Mouse (Mus musculus) bone marrow macrophage, adult 2 months (primary cell): ENCODE results near the gene Wdfy4. TPM values are rescaled to one million over a fixed set of nuclear protein-coding genes. Genes with fewer than 3 reads are reported as not detected.

Experiments used
- H3K27ac ChIP-seq: 2 replicates; pipeline ENCODE4 v1.5.1; 2012; ENCODE audit warnings: low read depth, low read length; ENCODE audit not compliant: insufficient read depth
- H3K4me1 ChIP-seq: 2 replicates; pipeline ENCODE4 v1.6.1; 2012; ENCODE audit warnings: low read length; ENCODE audit not compliant: control insufficient read depth, insufficient read depth
- H3K4me3 ChIP-seq: 2 replicates; pipeline ENCODE4 v1.5.1; 2012; ENCODE audit warnings: mild to moderate bottlenecking, low read length, moderate library complexity; ENCODE audit not compliant: insufficient read depth
- CTCF ChIP-seq: IDR thresholded peaks from 2 replicates; pipeline ENCODE4 v1.5.1; 2012; ENCODE audit warnings: low read depth, mild to moderate bottlenecking, low read length, moderate library complexity
- POLR2A ChIP-seq: IDR thresholded peaks from 2 replicates; pipeline ENCODE4 v1.6.1; 2012; ENCODE audit warnings: mild to moderate bottlenecking, low read depth, low read length, borderline replicate concordance
- polyA plus RNA-seq: library from polyadenylated mRNA; stranded (reverse); fragments of >200 nt; gene quantifications from 2 replicates; pipeline ENCODE4 v1.2.4, GENCODE M21; 2012; ENCODE audit not compliant: missing spikeins, insufficient read depth, insufficient read length

Wdfy4 gene
- polyA plus RNA-seq, 1 experiment: 39.7 TPM

GRCm38 (mm10) chr14:33058881-33059660 is 126.2 kb downstream of the Wdfy4 start:
- Histone ChIP-seq H3K4me3 (no peak overlapping the region), H3K4me1 (peaks cover 10% of the 10 kb centered on the region), H3K27ac (no peak overlapping the region)
- no peak for TF ChIP-seq POLR2A
- TF ChIP-seq CTCF: no peak

GRCm38 (mm10) chr14:33053441-33053840 is 131.9 kb downstream of the Wdfy4 start:
- peaks cover 9% of the 10 kb centered on the region for H3K4me1 ChIP-seq
- H3K27ac ChIP-seq: no peak overlapping the region
- TF ChIP-seq CTCF (no peak), POLR2A (no peak)
- H3K4me3 ChIP-seq: no peak overlapping the region

- H3K27ac ChIP-seq: no peak overlapping the region
- TF ChIP-seq POLR2A (no peak), CTCF (no peak)
- no peak overlapping the region for H3K4me3 ChIP-seq
- no peaks in the 10 kb centered on the region for H3K4me1 ChIP-seq
Measured at GRCm38 (mm10) chr14:33045217-33045616, 140.1 kb downstream of the Wdfy4 start.

GRCm38 (mm10) chr14:33036811-33037210 is 148.5 kb downstream of the Wdfy4 start:
- TF ChIP-seq POLR2A: no peak
- no peak for TF ChIP-seq CTCF
- H3K27ac ChIP-seq: no peak overlapping the region
- H3K4me1 ChIP-seq: no peaks in the 10 kb centered on the region
- no peak overlapping the region for H3K4me3 ChIP-seq

GRCm38 (mm10) chr14:33035386-33035785 is 149.9 kb downstream of the Wdfy4 start:
- Histone ChIP-seq H3K27ac (no peak overlapping the region), H3K4me3 (no peak overlapping the region), H3K4me1 (no peaks in the 10 kb centered on the region)
- TF ChIP-seq CTCF: no peak
- TF ChIP-seq POLR2A: no peak

GRCm38 (mm10) chr14:33033424-33033823 is 151.9 kb downstream of the Wdfy4 start:
- TF ChIP-seq POLR2A (no peak), CTCF (no peak)
- Histone ChIP-seq H3K27ac (no peak overlapping the region), H3K4me1 (no peaks in the 10 kb centered on the region), H3K4me3 (no peak overlapping the region)

GRCm38 (mm10) chr14:33030849-33031248 is 154.5 kb downstream of the Wdfy4 start:
- TF ChIP-seq POLR2A (no peak), CTCF (no peak)
- Histone ChIP-seq H3K27ac (no peak overlapping the region), H3K4me1 (no peaks in the 10 kb centered on the region), H3K4me3 (no peak overlapping the region)

- no peak overlapping the region for H3K4me3 ChIP-seq
- TF ChIP-seq POLR2A: no peak
- TF ChIP-seq CTCF: no peak
- no peak overlapping the region for H3K27ac ChIP-seq
- no peaks in the 10 kb centered on the region for H3K4me1 ChIP-seq
Measured at GRCm38 (mm10) chr14:33019606-33020005, 165.7 kb downstream of the Wdfy4 start.

- TF ChIP-seq CTCF (no peak), POLR2A (no peak)
- Histone ChIP-seq H3K4me1 (no peaks in the 10 kb centered on the region), H3K27ac (no peak overlapping the region), H3K4me3 (no peak overlapping the region)
Measured at GRCm38 (mm10) chr14:33019050-33019449, 166.3 kb downstream of the Wdfy4 start.

GRCm38 (mm10) chr14:33007638-33008037 is 177.7 kb downstream of the Wdfy4 start:
- no peak for TF ChIP-seq POLR2A
- TF ChIP-seq CTCF: no peak
- no peaks in the 10 kb centered on the region for H3K4me1 ChIP-seq
- H3K4me3 ChIP-seq: no peak overlapping the region

GRCm38 (mm10) chr14:33005114-33005513 is 180.2 kb downstream of the Wdfy4 start:
- TF ChIP-seq POLR2A (no peak), CTCF (no peak)
- no peak overlapping the region for H3K27ac ChIP-seq

More at GRCm38 (mm10) chr14:33007638-33008037, 177.7 kb downstream of the Wdfy4 start:
- no peak overlapping the region for H3K27ac ChIP-seq

More at GRCm38 (mm10) chr14:33005114-33005513, 180.2 kb downstream of the Wdfy4 start:
- no peaks in the 10 kb centered on the region for H3K4me1 ChIP-seq
- H3K4me3 ChIP-seq: no peak overlapping the region
